Mouse (Mus musculus) adrenal gland, postnatal 10 days (tissue): ENCODE data around the gene Ncoa1. TPM values are rescaled to one million over a fixed set of nuclear protein-coding genes. Genes with fewer than 3 reads are reported as not detected.
"Not testable (repeated sequence)": the region's sequence is repeated elsewhere in the genome, so short reads cannot be mapped to it uniquely, and the experiment has no call there.

Experiments
- DNase-seq: peaks from one replicate; pipeline ENCODE4 v3.0.0; 2021; ENCODE audit warnings: mixed read lengths
- total RNA-seq, 2 experiments: library from RNA; stranded (reverse); gene quantifications; 2 replicates each; pipeline ENCODE4 v1.2.3; 2021

Gene Ncoa1
- total RNA-seq, 2 experiments from 2014 or later = 30.2 to 36.4 TPM

GRCm38 (mm10) chr12:4392590-4392989 lies 84.4 kb downstream of the Ncoa1 start:
- DNase-seq = no peak

DNA sequence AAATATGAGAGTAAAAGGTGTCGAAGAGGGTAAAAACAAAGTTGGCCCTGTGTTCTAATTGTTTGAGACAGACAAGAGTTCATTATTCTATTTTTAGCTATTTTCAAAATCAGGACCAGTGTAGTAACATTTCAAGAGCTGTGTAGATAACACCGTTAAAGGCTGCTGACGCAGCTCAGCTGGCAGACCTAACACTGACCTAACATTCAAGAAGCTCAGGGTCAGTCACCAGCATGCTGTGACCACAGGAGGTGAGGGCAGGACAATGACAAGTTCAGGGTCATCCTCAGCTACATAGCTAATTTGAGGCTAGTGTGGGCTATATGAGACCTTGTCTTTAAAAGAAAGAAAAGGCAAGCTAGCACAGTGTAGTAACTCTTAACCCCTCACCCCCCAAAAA lies 84.9 kb downstream of the Ncoa1 start:
- peak; percentile 48 for DNase-seq

- DNase-seq = no peak
Observed at GRCm38 (mm10) chr12:4391256-4391655, 85.7 kb downstream of the Ncoa1 start.

DNA sequence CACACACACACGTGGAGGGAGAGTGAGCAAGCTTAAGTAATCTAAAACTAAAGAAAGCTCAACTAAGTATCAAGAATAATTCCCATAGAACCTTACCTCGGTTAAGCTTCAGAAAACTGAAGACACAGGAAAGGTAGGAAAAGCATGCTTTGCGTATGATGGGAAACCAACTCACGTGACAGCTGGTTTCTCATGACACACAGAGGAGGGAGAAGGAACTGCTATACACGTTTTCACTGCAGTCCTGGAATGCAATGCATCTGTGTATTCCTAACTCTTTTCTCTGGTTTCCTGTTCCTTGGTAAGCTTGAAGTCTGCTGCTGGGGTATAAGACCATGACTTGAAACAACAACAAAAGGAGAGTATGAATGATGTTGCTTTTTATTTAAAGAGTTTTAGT lies 86.3 kb downstream of the Ncoa1 start:
- DNase-seq = no peak

GRCm38 (mm10) chr12:4386077-4386719 lies 90.8 kb downstream of the Ncoa1 start:
- DNase-seq = peak; percentile 70

- DNase-seq = no peak
Observed at GRCm38 (mm10) chr12:4383061-4383460, 93.9 kb downstream of the Ncoa1 start.

- DNase-seq = no peak
Observed at GRCm38 (mm10) chr12:4379298-4379957, 97.6 kb downstream of the Ncoa1 start.

DNA sequence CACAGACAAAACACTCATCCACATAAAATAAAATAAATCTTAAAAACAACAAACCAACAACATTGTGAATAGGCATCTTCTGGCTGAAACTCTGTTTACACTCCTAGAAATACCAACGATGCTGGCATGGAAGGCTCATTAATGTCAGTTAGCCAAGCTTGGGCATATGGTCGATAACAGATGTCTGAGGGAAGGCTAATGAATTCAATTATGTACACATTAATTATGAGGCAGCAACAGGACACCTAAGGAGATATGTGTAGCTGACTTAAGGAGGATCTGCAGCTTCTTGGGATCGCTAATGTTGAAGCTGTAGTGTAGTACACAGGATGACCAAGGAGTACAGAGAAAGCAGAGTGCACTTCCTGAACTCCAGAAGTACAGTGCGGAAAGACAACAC lies 100.5 kb downstream of the Ncoa1 start:
- DNase-seq = no peak

DNA sequence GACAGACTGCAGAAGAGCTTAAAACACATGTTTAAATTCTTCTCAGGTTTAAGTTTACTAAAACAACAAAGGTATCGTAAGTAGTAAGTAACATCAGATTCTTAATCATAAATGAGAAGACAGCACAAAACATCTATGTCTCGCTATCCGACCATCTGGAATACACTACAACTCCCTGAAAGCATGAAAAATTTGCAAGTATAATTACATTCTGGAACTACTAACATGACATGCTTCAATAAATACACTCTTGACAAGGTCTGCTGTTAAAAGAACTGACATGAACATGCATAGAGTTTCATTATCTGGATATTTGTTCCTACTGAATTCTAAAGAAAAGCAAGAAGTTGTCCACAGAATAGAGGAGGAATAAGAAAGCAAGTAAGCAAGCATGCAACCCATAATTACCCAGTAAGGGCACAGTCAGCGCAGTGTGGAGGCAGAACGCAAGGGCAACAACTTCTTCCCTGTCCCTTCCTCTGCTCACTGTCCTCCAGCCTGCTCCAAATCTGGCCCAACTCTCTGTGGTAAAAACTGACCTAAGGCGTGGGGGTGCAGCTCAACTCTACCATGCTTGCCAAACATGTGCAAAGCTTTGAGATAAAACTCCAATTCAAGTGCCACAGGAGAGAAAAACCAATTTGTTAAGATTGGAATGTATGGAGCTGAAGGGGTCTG lies 102.0 kb downstream of the Ncoa1 start:
- no peak for DNase-seq

- no peak for DNase-seq
Observed at GRCm38 (mm10) chr12:4371406-4371805, 105.6 kb downstream of the Ncoa1 start.

GRCm38 (mm10) chr12:4365951-4366350 lies 111.0 kb downstream of the Ncoa1 start:
- no peak for DNase-seq

DNA sequence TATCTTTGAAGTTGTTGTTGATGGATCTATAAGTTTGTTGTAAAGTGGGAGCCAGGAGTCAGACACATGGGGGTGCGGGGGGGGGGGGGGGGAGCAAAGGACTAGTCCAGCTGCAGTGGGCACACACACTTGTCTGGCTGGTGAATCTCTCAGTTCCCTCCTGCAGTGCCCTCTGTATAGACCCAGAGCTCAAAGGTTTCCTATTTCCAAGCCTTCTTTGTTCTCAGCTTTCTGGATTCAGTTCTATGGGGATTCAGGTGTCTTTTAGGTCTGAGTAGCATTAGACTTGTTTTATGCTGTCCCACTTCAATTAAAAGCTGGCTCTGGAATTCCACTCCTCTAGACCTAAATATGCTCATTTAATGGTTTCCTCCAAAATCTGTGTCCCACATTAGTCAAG lies 117.5 kb downstream of the Ncoa1 start:
- no peak for DNase-seq

DNA sequence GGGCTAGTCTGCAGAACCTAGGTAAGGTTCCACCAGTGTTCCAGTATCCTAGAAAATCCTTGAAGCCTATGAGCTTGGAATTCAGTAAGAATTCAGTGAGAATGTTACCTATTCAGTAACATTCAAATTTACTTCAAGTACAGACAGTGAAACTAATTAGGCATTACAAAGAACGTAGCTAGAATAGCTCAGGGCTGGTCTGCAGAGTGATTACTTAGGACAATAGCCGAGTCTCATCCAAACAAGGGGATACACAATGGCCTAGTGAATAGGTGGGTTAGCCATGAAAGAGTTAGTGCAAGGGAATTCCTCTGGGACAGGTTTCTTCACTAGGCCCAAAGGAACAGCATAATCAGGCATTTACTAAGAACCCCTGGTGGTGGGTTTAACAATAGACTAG lies 118.3 kb downstream of the Ncoa1 start:
- DNase-seq = not testable (repeated sequence)

DNA sequence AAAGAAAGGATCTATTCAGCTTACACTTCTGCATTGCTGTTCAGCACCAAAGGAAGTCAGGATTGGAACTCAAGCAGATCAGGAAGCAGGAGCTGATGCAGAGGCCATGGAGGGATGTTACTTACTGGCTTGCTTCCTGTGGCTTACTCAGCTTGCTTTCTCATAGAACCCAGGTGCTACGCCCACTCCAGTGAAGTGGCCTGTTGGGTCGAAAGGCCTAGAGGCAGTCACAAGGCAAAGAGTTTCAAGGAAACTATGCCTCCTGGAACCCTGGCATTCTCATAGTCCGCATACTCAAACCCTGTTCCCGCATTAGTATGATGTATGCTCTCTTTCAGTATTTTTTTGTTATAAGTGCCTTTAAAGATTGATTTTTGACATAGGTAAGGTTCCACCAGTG lies 118.9 kb downstream of the Ncoa1 start:
- DNase-seq = no peak

GRCm38 (mm10) chr12:4356834-4357445 lies 120.0 kb downstream of the Ncoa1 start:
- DNase-seq = peak; percentile 29

DNA sequence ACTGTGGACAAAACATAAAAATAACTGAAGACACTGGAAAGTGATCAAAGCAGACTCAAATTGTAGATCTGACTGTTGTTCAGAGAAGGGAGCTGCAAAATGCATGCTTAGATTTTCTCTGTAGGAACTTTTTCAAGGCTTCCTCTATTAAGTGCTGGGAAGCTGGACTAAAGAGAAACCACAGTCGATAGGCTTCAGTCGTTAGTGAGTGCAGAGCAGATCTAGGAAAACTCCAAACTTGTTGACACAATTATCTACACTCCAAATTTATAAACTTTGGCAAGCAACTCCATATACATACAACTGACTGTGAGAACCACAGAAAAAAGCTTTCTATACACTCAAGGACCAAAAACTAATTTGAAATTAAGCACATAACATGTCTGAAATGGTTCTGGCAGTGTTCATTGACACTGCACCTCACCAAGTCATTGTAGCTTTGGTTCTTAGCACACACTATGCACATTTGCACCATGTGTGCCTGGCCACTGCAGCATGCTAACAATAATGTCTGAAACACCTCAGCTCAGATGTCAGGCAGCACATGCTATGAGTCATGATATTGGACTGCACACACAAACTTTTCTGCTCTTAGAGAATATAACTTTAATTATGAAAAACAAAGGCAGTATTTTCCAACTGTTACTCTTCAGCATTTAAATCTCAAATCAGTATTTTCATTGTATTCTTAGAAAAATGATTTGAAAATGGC lies 121.8 kb downstream of the Ncoa1 start:
- no peak for DNase-seq

DNA sequence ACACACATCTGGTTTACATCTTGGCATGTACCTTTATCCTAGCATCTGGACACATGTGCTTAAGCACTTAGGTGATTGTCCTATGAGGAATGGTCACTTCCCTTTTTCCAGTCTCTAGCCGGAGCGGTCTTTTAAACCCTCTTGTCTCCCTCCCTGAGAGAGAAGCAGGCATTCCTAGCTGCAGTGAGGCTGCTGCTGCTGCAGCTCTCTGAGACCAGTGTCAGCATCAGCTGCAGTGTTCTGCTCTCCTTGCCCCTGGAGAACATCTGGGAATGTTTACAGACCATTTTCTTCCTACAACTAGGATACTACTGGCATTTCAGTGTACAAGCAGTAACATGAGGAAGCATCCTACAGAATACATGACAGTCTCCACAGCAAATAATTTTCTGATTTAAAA lies 133.8 kb downstream of the Ncoa1 start:
- no peak for DNase-seq

- no peak for DNase-seq
Observed at GRCm38 (mm10) chr12:4342087-4342486, 134.9 kb downstream of the Ncoa1 start.

GRCm38 (mm10) chr12:4340325-4340924 lies 136.6 kb downstream of the Ncoa1 start:
- no peak for DNase-seq

DNA sequence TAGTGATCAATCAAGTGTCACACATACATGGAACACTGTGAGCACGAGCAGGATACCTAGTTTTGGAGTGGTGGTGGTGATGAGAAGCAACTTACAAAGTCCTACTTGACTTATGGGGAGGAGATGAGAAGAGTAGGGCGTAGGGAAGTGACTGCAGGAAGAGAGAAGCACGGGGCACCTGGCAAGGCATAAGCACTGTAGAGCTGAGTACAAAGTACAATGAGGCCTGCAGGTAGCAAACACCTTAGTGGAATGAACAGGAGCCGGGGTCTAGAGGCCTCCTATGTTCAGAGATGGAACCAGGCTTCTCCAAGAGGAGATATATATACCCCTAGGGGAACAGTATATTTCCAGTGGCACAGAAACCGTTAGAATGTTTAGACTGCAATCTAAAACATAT lies 153.4 kb downstream of the Ncoa1 start:
- DNase-seq = no peak

DNA sequence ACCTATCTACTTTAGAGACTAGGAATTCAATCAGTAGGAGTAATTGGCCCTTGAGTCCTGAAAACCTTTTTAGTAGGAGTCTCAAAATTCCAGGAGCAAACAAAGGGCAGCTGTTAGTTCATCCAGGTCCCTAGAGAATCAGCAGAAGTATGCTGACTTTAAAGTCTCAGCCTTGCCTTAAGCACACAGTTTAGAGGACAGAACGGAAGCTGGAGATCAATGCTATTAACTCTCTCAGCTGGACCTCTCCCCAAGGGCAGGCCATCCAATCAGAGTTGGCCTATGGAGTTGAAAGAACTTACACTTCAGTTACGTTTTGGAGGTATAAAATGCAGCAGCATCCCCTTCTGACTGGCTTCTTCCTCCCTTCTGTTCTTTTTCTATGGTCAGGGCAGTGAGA lies 154.8 kb downstream of the Ncoa1 start:
- DNase-seq = no peak

DNA sequence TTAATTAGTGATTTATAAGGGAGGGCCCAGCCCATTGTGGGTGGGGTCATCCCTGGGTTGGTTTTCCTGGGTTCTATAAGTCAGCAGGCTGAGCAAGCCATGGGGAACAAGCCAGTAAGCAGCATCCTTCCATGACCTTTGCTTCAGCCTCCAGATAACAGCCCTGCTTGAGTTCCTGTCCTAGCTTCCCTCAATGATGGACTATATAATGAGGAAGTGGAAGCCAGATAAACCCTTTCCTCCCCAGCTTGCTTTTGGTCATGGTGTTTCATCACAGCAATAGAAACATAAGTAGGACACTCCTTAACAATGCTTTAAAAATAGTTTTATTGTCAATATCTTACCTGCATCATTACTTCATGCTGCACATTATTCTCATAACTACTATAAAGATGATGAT lies 163.2 kb downstream of the Ncoa1 start:
- no peak for DNase-seq
